Mouse (Mus musculus) megakaryocyte, adult 5-6 weeks (primary cell): Measurements from ENCODE around the gene Olfr61. TPM values are rescaled to one million over a fixed set of nuclear protein-coding genes. Genes with fewer than 3 reads are reported as not detected.
"Not testable (repeated sequence)": the region's sequence is repeated elsewhere in the genome, so short reads cannot be mapped to it uniquely, and the experiment has no call there.

Experiments
- ATAC-seq: 2 replicates; pipeline ENCODE4 v1.8.0; 2016; ENCODE audit warnings: mild to moderate bottlenecking, inconsistent platforms; ENCODE audit not compliant: poor library complexity, severe bottlenecking
- total RNA-seq, 2 experiments: library from RNA; stranded (forward) in 1 of 2; stranded (reverse) in 1 of 2; fragments of 153-499, 151-499 nt in 1 of 2; fragments of 221-1000, 200-1000 nt in 1 of 2; gene quantifications; 2 replicates each; pipeline versions ENCODE4 v1.2.3 to v1.2.4; 2015 to 2017

The Olfr61 gene
- total RNA-seq (2015) (not detected in 2 replicates), total RNA-seq (2017) (not detected in 2 replicates)

- not testable (repeated sequence) for ATAC-seq
Measured at GRCm38 (mm10) chr7:140628670-140629069, at the start of gene Olfr61. TSS of gene Olfr61 (plus strand) at chr7:140628970.

- not testable (repeated sequence) for ATAC-seq
Measured at GRCm38 (mm10) chr7:140600969-140601368, 27.8 kb upstream of the Olfr61 start, which contains the start of gene Olfr46. TSS of gene Olfr46 (plus strand) at chr7:140601269.

- ATAC-seq, result no peak
Measured at GRCm38 (mm10) chr7:140630559-140630958, 1.8 kb downstream of the Olfr61 start.

GRCm38 (mm10) chr7:140646152-140646551, 17.4 kb downstream of the Olfr61 start, which contains the start of gene Olfr53:
TSS of gene Olfr53 (plus strand) at chr7:140646452.
- no peak for ATAC-seq

- no peak for ATAC-seq
Measured at GRCm38 (mm10) chr7:140659630-140660029, 30.9 kb downstream of the Olfr61 start, which contains the start of gene Olfr539. TSS of gene Olfr539 (plus strand) at chr7:140659930.

GRCm38 (mm10) chr7:140670693-140671092, 41.9 kb downstream of the Olfr61 start:
- not testable (repeated sequence) for ATAC-seq

- no peak for ATAC-seq
Measured at GRCm38 (mm10) chr7:140675863-140676262, 47.1 kb downstream of the Olfr61 start.

- not testable (repeated sequence) for ATAC-seq
Measured at GRCm38 (mm10) chr7:140679591-140679990, 50.8 kb downstream of the Olfr61 start.

GRCm38 (mm10) chr7:140681651-140682050, 52.9 kb downstream of the Olfr61 start, which contains the start of gene Olfr45:
TSS of gene Olfr45 (plus strand) at chr7:140681951.
- ATAC-seq, result no peak

Other genes starting within 250 kb of the Olfr61 start
- not detected in 2 replicates for gene Olfr531, start 226.1 kb upstream of the Olfr61 start, total RNA-seq (2015)
- not detected in 2 replicates for gene Olfr531, start 226.1 kb upstream of the Olfr61 start, total RNA-seq (2017)
- not detected in 2 replicates for gene Olfr532, start 207.3 kb upstream of the Olfr61 start, total RNA-seq (2015)
- not detected in 2 replicates for gene Olfr532, start 207.3 kb upstream of the Olfr61 start, total RNA-seq (2017)
- not detected in 2 replicates for gene Olfr533, start 165.6 kb upstream of the Olfr61 start, total RNA-seq (2015)
- not detected in 2 replicates for gene Olfr533, start 165.6 kb upstream of the Olfr61 start, total RNA-seq (2017)
- not detected in 2 replicates for gene Olfr535, start 144.8 kb upstream of the Olfr61 start, total RNA-seq (2015)
- not detected in 2 replicates for gene Olfr535, start 144.8 kb upstream of the Olfr61 start, total RNA-seq (2017)
- gene Olfr536, start 121.6 kb upstream of the Olfr61 start, total RNA-seq (2015), result not detected in 2 replicates
- not detected in 2 replicates for gene Olfr536, start 121.6 kb upstream of the Olfr61 start, total RNA-seq (2017)
- gene Olfr538, start 61.1 kb upstream of the Olfr61 start, total RNA-seq (2015), result not detected in 2 replicates
- gene Olfr538, start 61.1 kb upstream of the Olfr61 start, total RNA-seq (2017), result not detected in 2 replicates
- not detected in 2 replicates for gene Olfr46, start 27.7 kb upstream of the Olfr61 start, total RNA-seq (2015)
- gene Olfr46, start 27.7 kb upstream of the Olfr61 start, total RNA-seq (2017), result 0.04 TPM in 1 of 2 replicates, not detected in the other
- not detected in 2 replicates for gene Olfr53, start 17.5 kb downstream of the Olfr61 start, total RNA-seq (2015)
- not detected in 2 replicates for gene Olfr53, start 17.5 kb downstream of the Olfr61 start, total RNA-seq (2017)
- not detected in 2 replicates for gene Olfr539, start 31.0 kb downstream of the Olfr61 start, total RNA-seq (2015)
- gene Olfr539, start 31.0 kb downstream of the Olfr61 start, total RNA-seq (2017), result not detected in 2 replicates
- gene Olfr45, start 53.0 kb downstream of the Olfr61 start, total RNA-seq (2015), result not detected in 2 replicates
- not detected in 2 replicates for gene Olfr45, start 53.0 kb downstream of the Olfr61 start, total RNA-seq (2017)
- not detected in 2 replicates for gene Olfr541, start 68.3 kb downstream of the Olfr61 start, total RNA-seq (2015)
- gene Olfr541, start 68.3 kb downstream of the Olfr61 start, total RNA-seq (2017), result not detected in 2 replicates
- gene Cyp2e1, start 134.8 kb downstream of the Olfr61 start, total RNA-seq (2015), result not detected in 2 replicates
- not detected in 2 replicates for gene Cyp2e1, start 134.8 kb downstream of the Olfr61 start, total RNA-seq (2017)
- gene Syce1, start 158.9 kb downstream of the Olfr61 start, total RNA-seq (2015), result 0.21 and 0.69 TPM in 2 replicates
- gene Syce1, start 158.9 kb downstream of the Olfr61 start, total RNA-seq (2017), result 0.15 and 0.73 TPM in 2 replicates
- gene Zfp941, start 193.2 kb downstream of the Olfr61 start, total RNA-seq (2015), result 0.16 TPM in 1 of 2 replicates, not detected in the other
- gene Zfp941, start 193.2 kb downstream of the Olfr61 start, total RNA-seq (2017), result 0.22 and 0.33 TPM in 2 replicates
- not detected in 2 replicates for gene Urah, start 206.0 kb downstream of the Olfr61 start, total RNA-seq (2015)
- gene Urah, start 206.0 kb downstream of the Olfr61 start, total RNA-seq (2017), result not detected in 2 replicates
- not detected in 2 replicates for gene Scgb1c1, start 216.6 kb downstream of the Olfr61 start, total RNA-seq (2015)
- gene Scgb1c1, start 216.6 kb downstream of the Olfr61 start, total RNA-seq (2017), result not detected in 2 replicates
- not detected in 2 replicates for gene Odf3, start 218.8 kb downstream of the Olfr61 start, total RNA-seq (2015)
- not detected in 2 replicates for gene Odf3, start 218.8 kb downstream of the Olfr61 start, total RNA-seq (2017)
- not detected in 2 replicates for gene Gm45785, start 227.4 kb downstream of the Olfr61 start, total RNA-seq (2015)
- not detected in 2 replicates for gene Gm45785, start 227.4 kb downstream of the Olfr61 start, total RNA-seq (2017)
- gene Ric8a, start 228.0 kb downstream of the Olfr61 start, total RNA-seq (2015), result 41.7 and 44.7 TPM in 2 replicates
- gene Ric8a, start 228.0 kb downstream of the Olfr61 start, total RNA-seq (2017), result 29.7 and 30.4 TPM in 2 replicates
- 12.9 and 13.2 TPM in 2 replicates for gene Bet1l, start 228.6 kb downstream of the Olfr61 start, total RNA-seq (2015)
- gene Bet1l, start 228.6 kb downstream of the Olfr61 start, total RNA-seq (2017), result 15.5 and 37.7 TPM in 2 replicates